Mouse (Mus musculus) brain, embryonic 14.5 days (tissue): Measurements from ENCODE around the gene Gm3336.
A peak's percentile ranks its signal among the peaks of the same experiment; 100 is the strongest.

Experiments used
- CTCF ChIP-seq: fragments of 200-500 bp; IDR thresholded peaks from 2 replicates; pipeline ENCODE4 v1.5.1; 2012; ENCODE audit warnings: inconsistent platforms, mild to moderate bottlenecking, moderate library complexity, borderline replicate concordance; ENCODE audit not compliant: insufficient read depth, insufficient read length; ENCODE audit errors: extremely low read depth
- POLR2A ChIP-seq: fragments of 200-500 bp; IDR thresholded peaks from 2 replicates; pipeline ENCODE4 v1.6.1; 2012; ENCODE audit warnings: mild to moderate bottlenecking, inconsistent platforms, borderline replicate concordance; ENCODE audit not compliant: poor library complexity, insufficient read depth, insufficient read length, severe bottlenecking; ENCODE audit errors: extremely low read depth

DNA sequence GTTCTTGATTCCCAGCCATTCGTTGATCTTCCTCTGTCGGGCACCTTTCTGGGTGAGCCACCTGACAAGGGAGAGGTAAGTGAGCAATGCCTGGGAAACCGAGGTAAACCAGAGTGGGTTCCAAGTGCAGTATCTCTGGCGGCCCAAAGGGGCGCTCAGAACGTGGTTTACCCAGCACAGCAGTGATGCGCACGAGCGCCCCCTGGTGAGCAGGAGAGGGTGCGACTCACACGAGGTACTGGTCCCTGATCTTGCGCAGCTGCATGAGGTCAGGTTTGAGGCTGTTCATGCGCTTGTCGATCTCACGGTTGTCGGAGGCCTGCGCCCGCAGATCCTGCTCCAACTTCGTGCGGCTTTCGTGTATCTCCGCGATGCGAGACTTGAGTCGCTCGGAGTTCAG lies 51.0 kb downstream of the Gm3336 start:
- TF ChIP-seq POLR2A, result no peak
- peak; percentile 100 for TF ChIP-seq CTCF
